Mouse (Mus musculus): ENCODE data around the gene Errfi1.
A peak's percentile ranks its signal among the peaks of the same experiment; 100 is the strongest.

Errfi1 gene

GRCm38 (mm10) chr4:150914290-150914733 lies 60.6 kb downstream of the Errfi1 start, which contains the start of the genes Park7 and Tnfrsf9:
TSS of gene Park7 (minus strand) at chr4:150914437.
TSS of gene Tnfrsf9 (plus strand) at chr4:150914562.
- peak; percentile 94 to 95 for DNase-seq (ENCODE audit: low spot score in 2 of 2)

- peak; percentile 55 to 67 for DNase-seq (ENCODE audit: low spot score in 2 of 2)
Measured at GRCm38 (mm10) chr4:150915181-150915906, 61.6 kb downstream of the Errfi1 start.

- no peak for DNase-seq (ENCODE audit: low spot score in 2 of 2)
Measured at GRCm38 (mm10) chr4:150917336-150918027, 63.8 kb downstream of the Errfi1 start.
